Comparison of ENCODE assay signal across 24 mouse cellular contexts in genomic region chr11:22057538-22057937, GRCm38 (mm10). TPM values are rescaled to one million over a fixed set of nuclear protein-coding genes. Genes with fewer than 3 reads are reported as not detected.
DNase-seq lines count a peak whose midpoint lies in the region; ATAC-seq and TF ChIP-seq lines count a peak whose summit lies in the region.
"Had no signal": no experiment of that assay in that cellular context is flagged by ENCODE, and none has a peak within 500 bp of the region (broad histone marks: within the 10 kb centered on the region; RNA-seq: fewer than 3 reads in every experiment).

No protein-coding gene starts in this region.

- H3K27ac ChIP-seq in forebrain, embryonic 10.5 days, result peak overlapping the region; percentile 27; the same call in 1 of the 2 replicates
- H3K27ac ChIP-seq in forebrain, embryonic 13.5 days, result no peak overlapping the region
- peak overlapping the region; percentile 35; the same call in 1 of the 2 replicates for H3K27ac ChIP-seq in hindbrain, embryonic 10.5 days
- H3K27ac ChIP-seq in hindbrain, embryonic 16.5 days (ENCODE audit: low read depth, low read length), result no peak overlapping the region
- no peak overlapping the region for H3K27ac ChIP-seq in midbrain, embryonic 15.5 days
- H3K27ac ChIP-seq: embryonic facial prominence, embryonic 15.5 days; heart, embryonic 13.5 days; hindbrain, embryonic 13.5 days had no signal

- 78% methylated on average over 5 of the region's 5 CpGs for WGBS in forebrain, embryonic 10.5 days
- 32% methylated on average over 5 of the region's 5 CpGs for WGBS in forebrain, embryonic 13.5 days
- WGBS in hindbrain, embryonic 10.5 days, result 78% methylated on average over 5 of the region's 5 CpGs
- WGBS in hindbrain, embryonic 16.5 days, result 70% methylated on average over 5 of the region's 5 CpGs
- 37% methylated on average over 5 of the region's 5 CpGs for WGBS in midbrain, embryonic 15.5 days

- TF ChIP-seq POLR2A in brain, embryonic 14.5 days (IDR thresholded peaks at IDR 0.05; ENCODE audit: borderline replicate concordance, extremely low read depth, insufficient read depth, insufficient read length, poor library complexity, severe bottlenecking), result no peak

- H3K4me3 ChIP-seq in forebrain, embryonic 10.5 days, result no peak overlapping the region
- H3K4me3 ChIP-seq in forebrain, embryonic 13.5 days, result no peak overlapping the region
- H3K4me3 ChIP-seq in hindbrain, embryonic 10.5 days, result no peak overlapping the region
- H3K4me3 ChIP-seq in hindbrain, embryonic 16.5 days (ENCODE audit: low read length), result no peak overlapping the region
- H3K4me3 ChIP-seq in midbrain, embryonic 15.5 days, result no peak overlapping the region
- H3K4me3 ChIP-seq: embryonic facial prominence, embryonic 15.5 days; erythroblast, embryonic 14.5 days; heart, embryonic 13.5 days; hindbrain, embryonic 13.5 days had no signal

- H3K36me3 ChIP-seq in forebrain, embryonic 10.5 days (replicated peaks), result no peaks in the 10 kb centered on the region
- 0 out of 2 replicates have a peak, but pooled peaks cover 4% of the 10 kb centered on the region for H3K36me3 ChIP-seq in forebrain, embryonic 13.5 days (ENCODE audit: poor library complexity, severe bottlenecking)
- no peaks in the 10 kb centered on the region for H3K36me3 ChIP-seq in hindbrain, embryonic 10.5 days
- peaks cover 2% of the 10 kb centered on the region; the same call in 1 of the 2 replicates for H3K36me3 ChIP-seq in hindbrain, embryonic 16.5 days (ENCODE audit: control insufficient read depth, insufficient read depth, low read length)
- no peaks in the 10 kb centered on the region for H3K36me3 ChIP-seq in midbrain, embryonic 15.5 days (replicated peaks)
- H3K36me3 ChIP-seq: G1E had no signal

- no peak for ATAC-seq in forebrain, embryonic 13.5 days
- ATAC-seq in hindbrain, embryonic 16.5 days, result no peak
- ATAC-seq in midbrain, embryonic 15.5 days (replicated peaks), result 0 out of 2 replicates have a peak, but pooled peaks have one; percentile 37
- ATAC-seq: CD4-positive, CD25-positive, alpha-beta regulatory T cell, adult 4 months; intestine, embryonic 16.5 days had no signal

- no peaks in the 10 kb centered on the region for H3K27me3 ChIP-seq in forebrain, embryonic 10.5 days (ENCODE audit: poor library complexity, severe bottlenecking)
- H3K27me3 ChIP-seq in forebrain, embryonic 13.5 days, result no peaks in the 10 kb centered on the region
- H3K27me3 ChIP-seq in hindbrain, embryonic 10.5 days (ENCODE audit: insufficient read depth, poor library complexity, severe bottlenecking), result no peaks in the 10 kb centered on the region
- H3K27me3 ChIP-seq in hindbrain, embryonic 16.5 days (replicated peaks; ENCODE audit: control insufficient read depth, insufficient read depth, low read length), result no peaks in the 10 kb centered on the region
- H3K27me3 ChIP-seq in midbrain, embryonic 15.5 days (replicated peaks), result no peaks in the 10 kb centered on the region
- H3K27me3 ChIP-seq: embryonic facial prominence, embryonic 15.5 days; heart, embryonic 13.5 days; hindbrain, embryonic 13.5 days had no signal

- no peak overlapping the region for H3K9ac ChIP-seq in forebrain, embryonic 13.5 days
- no peak overlapping the region for H3K9ac ChIP-seq in hindbrain, embryonic 16.5 days (ENCODE audit: low read depth, low read length)
- H3K9ac ChIP-seq in midbrain, embryonic 15.5 days, result no peak overlapping the region
- H3K9ac ChIP-seq: embryonic facial prominence, embryonic 15.5 days; heart, embryonic 13.5 days; hindbrain, embryonic 13.5 days had no signal

- H3K4me1 ChIP-seq in forebrain, embryonic 10.5 days, result peaks cover 47% of the 10 kb centered on the region
- peaks cover 20% of the 10 kb centered on the region for H3K4me1 ChIP-seq in forebrain, embryonic 13.5 days
- H3K4me1 ChIP-seq in hindbrain, embryonic 10.5 days (replicated peaks), result peaks cover 21% of the 10 kb centered on the region
- no peaks in the 10 kb centered on the region for H3K4me1 ChIP-seq in hindbrain, embryonic 16.5 days (ENCODE audit: control insufficient read depth, insufficient read depth, low read depth, low read length)
- peaks cover 9% of the 10 kb centered on the region; the same call in 1 of the 2 replicates for H3K4me1 ChIP-seq in midbrain, embryonic 15.5 days
- H3K4me1 ChIP-seq: embryonic facial prominence, embryonic 15.5 days; heart, embryonic 13.5 days had no signal

- no peak overlapping the region for H3K4me2 ChIP-seq in forebrain, embryonic 13.5 days
- H3K4me2 ChIP-seq in hindbrain, embryonic 16.5 days (ENCODE audit: low read length), result no peak overlapping the region
- H3K4me2 ChIP-seq in midbrain, embryonic 15.5 days, result no peak overlapping the region
- H3K4me2 ChIP-seq: embryonic facial prominence, embryonic 15.5 days; heart, embryonic 13.5 days; hindbrain, embryonic 13.5 days had no signal

- no peaks in the 10 kb centered on the region for H3K9me3 ChIP-seq in forebrain, embryonic 10.5 days
- no peaks in the 10 kb centered on the region for H3K9me3 ChIP-seq in forebrain, embryonic 13.5 days (replicated peaks)
- no peaks in the 10 kb centered on the region for H3K9me3 ChIP-seq in hindbrain, embryonic 10.5 days
- H3K9me3 ChIP-seq in hindbrain, embryonic 16.5 days (ENCODE audit: control insufficient read depth, low read length), result no peaks in the 10 kb centered on the region
- no peaks in the 10 kb centered on the region for H3K9me3 ChIP-seq in midbrain, embryonic 15.5 days
- H3K9me3 ChIP-seq: embryonic facial prominence, embryonic 15.5 days; G1E; heart, embryonic 13.5 days; hindbrain, embryonic 13.5 days had no signal

- no peak for TF ChIP-seq CTCF in brain, embryonic 14.5 days (IDR thresholded peaks at IDR 0.05; ENCODE audit: borderline replicate concordance, extremely low read depth, insufficient read depth, insufficient read length)

- DNase-seq in forebrain, embryonic 10.5 days (ENCODE audit: extremely low spot score, low spot score), result no peak
- no peak for DNase-seq in hindbrain, embryonic 10.5 days (ENCODE audit: low spot score)
- DNase-seq in brain, embryonic 14.5 days (ENCODE audit: low read depth), result peak; percentile 70
- no peak for DNase-seq in urinary bladder, adult 2 months (ENCODE audit: low spot score)
- DNase-seq: adrenal gland, adult 8-10 months; adrenal gland, postnatal 36 days; B cell, adult 2 months; cerebellum, adult 11 months; cerebellum, adult 8-10 months; cerebellum, postnatal 14 days; embryo, embryonic 11 days; gastrocnemius, postnatal 36 days; heart, adult 11 months; heart, postnatal 36 days had no signal

RNA-seq across cellular contexts. Expression of gene Otx1, which starts 54.8 kb away (rescaled TPM):
- 39.2 and 46.1 TPM in 2 replicates for polyA plus RNA-seq in forebrain, embryonic 10.5 days (2016; fragmentation: Nextera tagmentation; extraction: Ambion mirVana)
- polyA plus RNA-seq in forebrain, embryonic 13.5 days (2015; fragmentation: Nextera tagmentation; extraction: Ambion mirVana), result 20.0 and 24.0 TPM in 2 replicates
- 2.9 and 5.3 TPM in 2 replicates for polyA plus RNA-seq in hindbrain, embryonic 10.5 days (2016; fragmentation: Nextera tagmentation; extraction: Ambion mirVana)
- polyA plus RNA-seq in hindbrain, embryonic 16.5 days (2015; fragmentation: Nextera tagmentation; extraction: Ambion mirVana), result 0.51 and 0.92 TPM in 2 replicates
- polyA plus RNA-seq in brain, embryonic 14.5 days (2012; rRNA removed), result 18.5 and 18.8 TPM in 2 replicates
- polyA plus RNA-seq in midbrain, embryonic 15.5 days (2015; fragmentation: Nextera tagmentation; extraction: Ambion mirVana), result 11.5 and 12.2 TPM in 2 replicates
- 0.01 and 0.03 TPM in 2 replicates for polyA plus RNA-seq in urinary bladder, adult 2 months (2012; rRNA removed)
- polyA plus RNA-seq: CD4-positive, CD25-positive, alpha-beta regulatory T cell, adult 4 months; erythroblast, embryonic 14.5 days; intestine, embryonic 16.5 days had no signal

Comparison
In these comparisons a context has a peak if more than half of its experiments do, and no peak if none do; other contexts are left out.
1. H3K27ac ChIP-seq: peak in forebrain, embryonic 10.5 days (single experiment) and hindbrain, embryonic 10.5 days (single experiment); none in forebrain, embryonic 13.5 days (single experiment), hindbrain, embryonic 16.5 days (single experiment) and midbrain, embryonic 15.5 days (single experiment).